Mouse (Mus musculus): ENCODE measurements around the gene Gm20431.

GRCm38 (mm10) chr2:167559413-167559812 is 101.9 kb downstream of the Gm20431 start:
- no peak for TF ChIP-seq GATA1 (IDR thresholded peaks at IDR 0.05; ENCODE audit: borderline replicate concordance, low read length)
- no peak for TF ChIP-seq FLI1 (IDR thresholded peaks at IDR 0.05; ENCODE audit: low read length)
